Mouse (Mus musculus) G1E (cell line): ENCODE data around the gene Ttc28.

Experiments used
- CTCF ChIP-seq: IDR thresholded peaks from 2 replicates; pipeline ENCODE4 v1.5.1; 2012; ENCODE audit warnings: low read depth, low read length, inconsistent platforms, mixed read lengths
- GATA1 ChIP-seq: IDR thresholded peaks from 2 replicates; pipeline ENCODE4 v1.6.1; 2012; ENCODE audit warnings: borderline replicate concordance, low read length, inconsistent platforms, mixed read lengths

- TF ChIP-seq CTCF (no peak), GATA1 (no peak)
Measured at GRCm38 (mm10) chr5:111120298-111120697, 240.7 kb downstream of the Ttc28 start.
